Mouse (Mus musculus): ENCODE data around the gene Galntl6.

Galntl6 gene

GRCm38 (mm10) chr8:58912196-58912839 lies at the start of gene Galntl6:
Gene Galntl6, minus strand, starts transcription at chr8:58912640.
- CTCF ChIA-PET = no interaction called here

- CTCF ChIA-PET = no interaction called here
Measured at GRCm38 (mm10) chr8:58957195-58957739, 44.8 kb upstream of the Galntl6 start.

- CTCF ChIA-PET = no interaction called here
Measured at GRCm38 (mm10) chr8:58943773-58944172, 31.3 kb upstream of the Galntl6 start.

- CTCF ChIA-PET = no interaction called here
Measured at GRCm38 (mm10) chr8:58931066-58931465, 18.6 kb upstream of the Galntl6 start.

- CTCF ChIA-PET = no interaction called here
Measured at GRCm38 (mm10) chr8:58915142-58915541, 2.7 kb upstream of the Galntl6 start.

- CTCF ChIA-PET = no interaction called here
Measured at GRCm38 (mm10) chr8:58913640-58913968, 1.2 kb upstream of the Galntl6 start.

GRCm38 (mm10) chr8:58912840-58913639 lies 600 bp upstream of the Galntl6 start:
- CTCF ChIA-PET = no interaction called here

- CTCF ChIA-PET = no interaction called here
Measured at GRCm38 (mm10) chr8:58911677-58912076, 763 bp downstream of the Galntl6 start, which contains the start of gene BC030500. Gene BC030500, plus strand, starts transcription at chr8:58911755.

- CTCF ChIA-PET = no interaction called here
Measured at GRCm38 (mm10) chr8:58904465-58904864, 8.0 kb downstream of the Galntl6 start.

- CTCF ChIA-PET = no interaction called here
Measured at GRCm38 (mm10) chr8:58895960-58896359, 16.5 kb downstream of the Galntl6 start.

GRCm38 (mm10) chr8:58890591-58890990 lies 21.8 kb downstream of the Galntl6 start:
- CTCF ChIA-PET = no interaction called here

- CTCF ChIA-PET = interaction anchor here (0.6 kb wide), 1 partner anchor 209 kb away, joined by 7 read pairs; no protein-coding TSS in a partner anchor
Measured at GRCm38 (mm10) chr8:58886405-58886804, 26.0 kb downstream of the Galntl6 start.

- CTCF ChIA-PET = interaction anchor here (0.6 kb wide), 1 partner anchor 36 kb away, joined by 5 read pairs; no protein-coding TSS in a partner anchor
Measured at GRCm38 (mm10) chr8:58824347-58824746, 88.1 kb downstream of the Galntl6 start.

- CTCF ChIA-PET = no interaction called here
Measured at GRCm38 (mm10) chr8:58805190-58805589, 107.2 kb downstream of the Galntl6 start.

GRCm38 (mm10) chr8:58801847-58802246 lies 110.6 kb downstream of the Galntl6 start:
- CTCF ChIA-PET = no interaction called here

- CTCF ChIA-PET = no interaction called here
Measured at GRCm38 (mm10) chr8:58753769-58754168, 158.7 kb downstream of the Galntl6 start.

- CTCF ChIA-PET = no interaction called here
Measured at GRCm38 (mm10) chr8:58737963-58738362, 174.5 kb downstream of the Galntl6 start.

GRCm38 (mm10) chr8:58691761-58692160 lies 220.7 kb downstream of the Galntl6 start:
- CTCF ChIA-PET = no interaction called here

- CTCF ChIA-PET = no interaction called here
Measured at GRCm38 (mm10) chr8:58677847-58678450, 234.5 kb downstream of the Galntl6 start.

- CTCF ChIA-PET = no interaction called here
Measured at GRCm38 (mm10) chr8:58669075-58669474, 243.4 kb downstream of the Galntl6 start.

- CTCF ChIA-PET = no interaction called here
Measured at GRCm38 (mm10) chr8:58660019-58660418, 252.4 kb downstream of the Galntl6 start.

GRCm38 (mm10) chr8:58655631-58656030 lies 256.8 kb downstream of the Galntl6 start:
- CTCF ChIA-PET = no interaction called here

- CTCF ChIA-PET = interaction anchor here (0.7 kb wide), 1 partner anchor 1416 kb away, joined by 3 read pairs; no protein-coding TSS in a partner anchor
Measured at GRCm38 (mm10) chr8:58606451-58606850, 306.0 kb downstream of the Galntl6 start.

Measured in spleen, embryonic (tissue).